Mouse (Mus musculus) left cerebral cortex, postnatal 14 days (tissue): ENCODE measurements around the gene Hacd1. TPM values are rescaled to one million over a fixed set of nuclear protein-coding genes. Genes with fewer than 3 reads are reported as not detected.

Experiments used
- total RNA-seq, 2 experiments: library from RNA; stranded (reverse); gene quantifications; 2 replicates each; pipeline ENCODE4 v1.2.3; 2021

Hacd1 gene
- total RNA-seq, 2 experiments from 2014 or later, result 27.2 to 27.6 TPM

Other genes with a start within 250 kb of the Hacd1 start
- gene Stam, start 18.0 kb upstream of the Hacd1 start, total RNA-seq, result 10 to 100 TPM; 86.3 to 96.6 TPM
- gene Tmem236, start 118.4 kb upstream of the Hacd1 start, total RNA-seq, result not detected
- gene Mrc1, start 173.3 kb upstream of the Hacd1 start, total RNA-seq, result 1 to 10 TPM; 6.8 to 9.4 TPM